Mouse (Mus musculus): ENCODE measurements around the gene Neurl1a.

The Neurl1a gene

DNA sequence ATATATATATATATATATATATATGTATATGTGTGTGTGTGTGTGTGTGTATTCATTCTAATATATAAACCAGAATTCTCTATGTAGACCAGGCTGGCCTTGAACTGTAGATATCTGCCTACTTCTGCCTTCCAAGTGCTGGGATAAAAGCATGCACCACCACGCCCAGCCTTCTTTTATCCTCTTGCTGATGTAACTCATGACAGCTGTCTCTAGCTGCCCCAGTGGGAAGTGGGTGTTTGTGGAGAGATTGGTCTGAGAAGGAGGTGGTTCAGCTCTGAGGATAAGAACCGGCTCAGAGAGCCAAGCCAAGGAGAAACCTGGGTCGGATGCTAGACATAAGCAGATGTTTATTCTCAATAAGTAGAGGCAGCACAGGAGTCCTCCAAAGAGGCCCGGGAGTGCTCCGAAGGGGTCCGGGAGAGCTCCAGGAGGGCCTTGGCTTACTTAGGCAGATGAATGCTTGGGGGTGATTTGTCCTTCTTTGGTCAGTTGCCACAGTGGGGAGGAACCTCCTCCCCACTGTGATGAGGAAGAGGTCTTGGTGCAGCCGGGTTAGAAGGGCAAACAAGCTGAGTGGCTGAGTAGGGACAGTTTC, 10.9 kb upstream of the Neurl1a start:
- no peak for DNase-seq (ENCODE audit: low read depth, low spot score)

DNA sequence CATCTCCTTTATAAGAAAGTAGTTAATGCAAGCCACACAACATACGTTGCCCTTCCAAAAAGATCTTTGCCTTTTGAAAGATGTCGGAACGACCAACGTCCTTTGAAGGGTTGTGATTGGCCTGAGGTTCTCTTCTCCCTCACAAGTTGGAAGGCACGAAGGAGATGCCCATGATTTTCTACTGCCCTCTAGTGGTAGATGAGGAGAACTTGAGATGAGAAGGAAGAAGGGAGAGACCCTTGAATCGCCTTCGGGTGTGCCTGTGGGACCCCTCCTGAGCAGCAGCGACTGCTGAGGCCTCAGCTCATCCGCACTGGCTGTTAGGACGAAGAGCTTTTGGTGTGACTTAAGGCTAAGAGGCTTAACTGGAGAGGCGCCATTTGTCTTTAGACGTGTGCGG, 10.4 kb upstream of the Neurl1a start:
- peak; percentile 83 for DNase-seq (ENCODE audit: low read depth, low spot score)

DNA sequence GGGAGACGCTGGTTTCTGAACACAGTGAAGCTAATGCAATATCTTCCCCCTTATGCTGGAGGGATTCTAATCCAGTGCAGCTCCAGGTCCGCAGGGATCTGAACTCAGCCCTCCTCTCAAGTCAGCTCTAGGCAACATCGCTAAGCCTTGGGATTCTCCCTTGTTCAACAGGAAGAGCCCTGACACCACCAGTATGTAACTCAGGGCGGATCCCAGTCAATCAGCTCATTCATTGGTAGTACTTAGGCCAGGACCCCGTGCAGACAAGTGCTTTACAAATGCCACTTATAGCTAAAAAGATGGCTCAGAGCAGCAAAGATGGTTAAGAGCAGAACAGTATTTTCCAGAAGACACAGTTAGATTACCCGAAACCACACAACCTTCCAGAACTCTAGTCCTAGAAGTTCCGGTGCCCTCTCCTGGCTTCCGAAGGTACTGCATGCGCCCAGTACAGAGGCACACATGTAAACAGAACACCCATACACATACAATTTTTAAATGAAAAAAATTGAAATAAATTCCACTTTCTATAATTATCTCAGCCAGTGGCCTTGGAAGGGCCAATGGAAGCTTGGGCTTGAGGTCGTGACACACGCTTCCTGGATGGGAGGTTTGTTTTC, 9.7 kb upstream of the Neurl1a start:
- DNase-seq (ENCODE audit: low read depth, low spot score) = peak; percentile 89

DNA sequence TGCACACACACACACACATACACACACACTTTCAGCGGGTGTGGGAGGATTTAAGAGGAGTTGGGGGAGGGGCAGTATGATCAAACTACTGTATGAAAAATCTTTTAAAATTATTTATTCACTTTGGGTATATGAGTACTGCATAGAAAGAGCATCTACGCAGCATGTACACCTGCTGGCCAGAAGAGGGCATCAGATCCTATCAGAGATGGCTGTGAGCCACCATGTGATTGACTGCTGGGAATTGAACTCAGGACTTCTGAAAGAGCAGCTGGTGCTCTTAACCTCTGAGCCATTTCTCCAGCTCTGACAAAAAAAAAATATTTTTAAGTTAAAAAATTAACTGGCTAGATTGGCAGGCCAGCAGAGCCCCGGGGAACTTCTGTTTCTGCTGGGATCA, 4.1 kb upstream of the Neurl1a start:
- DNase-seq (ENCODE audit: low read depth, low spot score) = peak; percentile 55

DNA sequence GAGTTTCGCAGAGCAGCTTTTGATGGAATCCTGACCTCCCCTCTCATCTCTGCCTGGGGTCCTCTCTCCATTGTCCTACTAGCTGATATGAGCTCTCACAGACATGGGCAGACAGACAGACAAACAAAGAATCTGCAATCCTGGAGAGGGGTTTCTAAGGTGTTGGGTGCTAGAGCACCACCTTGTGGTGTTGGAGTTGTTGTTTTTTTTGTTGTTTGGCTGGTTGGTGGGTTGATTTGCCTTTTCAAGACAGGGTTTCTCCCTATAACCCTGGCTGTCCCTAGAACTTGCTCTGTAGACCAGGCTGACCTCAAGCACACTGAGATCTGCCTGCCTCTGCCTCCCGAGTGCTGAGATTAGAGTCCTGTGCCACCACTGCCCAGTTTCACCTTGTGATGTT, 3.1 kb upstream of the Neurl1a start:
- DNase-seq (ENCODE audit: low read depth, low spot score) = peak; percentile 61

DNA sequence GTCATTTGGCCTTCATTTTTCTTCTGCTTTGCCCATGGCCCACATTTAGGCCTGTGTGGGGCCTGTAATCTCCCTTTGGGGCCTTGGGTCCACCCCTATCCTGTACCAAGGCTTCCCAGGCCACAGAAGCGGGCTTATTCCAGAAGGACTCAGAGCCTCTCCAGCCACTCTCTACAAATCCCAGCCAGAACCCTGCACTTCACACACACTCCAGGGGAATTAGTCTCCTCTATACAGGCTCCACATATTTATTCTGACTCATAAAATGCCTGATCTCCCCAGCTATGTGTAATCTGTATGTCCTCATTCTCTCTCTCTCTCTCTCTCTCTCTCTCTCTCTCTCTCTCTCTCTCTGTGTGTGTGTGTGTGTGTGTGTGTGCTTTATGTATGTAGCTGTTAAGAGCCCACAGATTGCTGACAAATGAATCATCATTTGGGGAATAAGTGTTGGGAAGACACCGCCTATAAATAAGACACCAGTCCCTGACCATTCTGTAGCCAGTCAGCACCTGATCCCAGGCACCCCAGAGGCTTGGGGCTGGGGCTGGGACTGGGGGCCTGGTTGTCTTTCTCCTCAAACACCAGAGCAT, 1.6 kb upstream of the Neurl1a start:
- no peak for DNase-seq (ENCODE audit: low read depth, low spot score)

DNA sequence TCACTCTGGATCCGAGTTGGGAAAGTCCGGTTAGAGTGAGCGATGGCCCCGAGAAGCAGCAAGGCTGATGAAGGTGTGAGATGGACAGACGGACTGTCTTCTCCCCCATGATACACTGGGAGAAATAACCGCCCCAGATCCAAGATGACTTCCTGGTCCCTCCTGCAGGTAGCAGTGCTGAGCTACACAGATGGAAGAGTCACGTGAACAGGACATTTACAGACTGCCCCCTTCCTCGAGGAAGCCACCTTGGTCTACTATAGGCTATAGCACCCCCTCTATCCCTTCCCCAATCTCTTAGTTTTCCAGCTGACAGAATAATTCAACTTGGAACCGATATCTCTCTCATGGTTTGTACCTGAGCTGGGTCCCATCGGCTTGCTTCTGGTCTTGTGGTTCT, 619 bp upstream of the Neurl1a start:
- no peak for DNase-seq (ENCODE audit: low read depth, low spot score)

DNA sequence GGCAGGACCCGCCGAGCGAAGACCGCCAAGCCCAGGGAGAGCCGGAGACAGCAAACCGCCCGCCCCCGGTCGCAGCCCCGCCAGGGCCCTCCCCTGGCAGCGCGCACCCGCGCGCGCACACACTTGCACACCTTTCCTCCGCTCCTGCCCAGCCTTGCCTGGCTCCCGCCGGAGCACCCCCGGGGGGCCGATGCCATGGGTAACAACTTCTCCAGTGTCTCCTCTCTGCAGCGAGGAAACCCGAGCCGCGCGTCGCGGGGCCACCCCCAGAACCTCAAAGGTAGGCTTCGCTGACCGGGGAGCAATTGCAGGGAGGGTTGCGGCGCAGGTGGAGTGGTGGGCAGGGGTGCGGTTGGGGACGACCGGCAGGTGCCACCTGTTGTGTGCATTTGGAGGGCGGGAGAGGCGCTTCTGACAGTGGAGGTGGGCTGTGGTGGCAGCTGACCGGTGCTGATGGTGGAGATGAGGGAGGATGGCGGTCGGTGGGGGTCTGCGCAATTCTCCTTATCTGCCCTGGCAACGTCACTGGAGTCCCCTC, 721 bp downstream of the Neurl1a start:
- no peak for DNase-seq (ENCODE audit: low read depth, low spot score)

DNA sequence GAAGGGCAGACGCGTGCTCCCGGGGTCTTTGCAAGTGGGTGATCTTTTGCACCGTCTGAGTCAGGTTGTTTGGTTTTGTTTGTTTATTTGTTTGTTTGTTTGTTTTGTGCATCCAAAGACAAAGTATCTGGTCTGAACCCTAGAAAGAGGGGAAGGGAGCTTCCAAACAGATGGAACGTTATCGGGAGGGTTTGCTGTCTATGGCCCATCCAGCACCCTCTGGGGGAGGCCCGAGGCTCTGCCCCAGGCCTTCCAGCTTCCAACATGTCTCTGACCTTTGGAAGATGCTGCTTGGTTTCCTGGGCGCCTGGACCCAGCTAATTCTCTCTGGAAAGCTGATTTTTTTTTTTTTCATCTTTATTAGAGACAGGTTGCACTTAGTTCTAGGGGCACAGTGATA, 1.4 kb downstream of the Neurl1a start:
- DNase-seq (ENCODE audit: low read depth, low spot score) = no peak

DNA sequence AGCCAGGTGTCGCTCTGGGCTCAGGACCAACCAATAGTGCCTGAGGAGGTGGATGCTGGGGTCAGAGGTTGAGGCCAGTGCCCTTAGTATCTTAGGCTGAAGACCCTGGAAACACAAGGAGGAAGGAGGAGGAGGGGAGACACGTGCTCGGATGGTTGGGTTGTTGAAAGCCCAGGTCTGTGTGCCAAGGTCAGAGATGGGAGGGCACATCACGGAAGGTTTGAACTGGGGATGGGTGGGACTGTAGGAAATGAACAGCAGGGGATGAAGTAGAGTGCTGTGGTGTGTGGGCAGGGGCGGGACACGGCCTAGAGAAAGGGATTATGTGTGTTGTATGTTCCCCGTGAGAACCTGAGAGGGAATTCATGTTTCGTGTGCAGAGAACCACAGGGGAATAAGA, 5.6 kb downstream of the Neurl1a start:
- DNase-seq (ENCODE audit: low read depth, low spot score) = no peak

DNA sequence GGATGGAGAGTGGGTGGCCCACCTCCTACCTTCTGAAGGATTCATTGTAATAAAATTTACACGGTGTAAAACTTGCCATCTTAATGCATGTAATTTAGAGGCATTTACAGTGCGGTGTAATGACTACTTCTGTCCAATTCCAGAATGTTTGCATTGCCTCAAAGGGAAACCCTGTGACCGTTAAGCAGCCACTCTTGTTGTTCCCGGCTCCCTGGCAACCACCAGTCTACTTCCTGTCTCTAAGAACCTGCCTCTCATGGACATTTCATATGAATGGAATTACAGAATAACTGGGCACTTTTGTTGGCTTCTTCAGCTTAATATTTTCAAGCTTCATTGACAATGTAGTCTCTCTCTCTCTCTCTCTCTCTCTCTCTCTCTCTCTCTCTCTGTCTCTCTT, 6.1 kb downstream of the Neurl1a start:
- DNase-seq (ENCODE audit: low read depth, low spot score) = no peak

DNA sequence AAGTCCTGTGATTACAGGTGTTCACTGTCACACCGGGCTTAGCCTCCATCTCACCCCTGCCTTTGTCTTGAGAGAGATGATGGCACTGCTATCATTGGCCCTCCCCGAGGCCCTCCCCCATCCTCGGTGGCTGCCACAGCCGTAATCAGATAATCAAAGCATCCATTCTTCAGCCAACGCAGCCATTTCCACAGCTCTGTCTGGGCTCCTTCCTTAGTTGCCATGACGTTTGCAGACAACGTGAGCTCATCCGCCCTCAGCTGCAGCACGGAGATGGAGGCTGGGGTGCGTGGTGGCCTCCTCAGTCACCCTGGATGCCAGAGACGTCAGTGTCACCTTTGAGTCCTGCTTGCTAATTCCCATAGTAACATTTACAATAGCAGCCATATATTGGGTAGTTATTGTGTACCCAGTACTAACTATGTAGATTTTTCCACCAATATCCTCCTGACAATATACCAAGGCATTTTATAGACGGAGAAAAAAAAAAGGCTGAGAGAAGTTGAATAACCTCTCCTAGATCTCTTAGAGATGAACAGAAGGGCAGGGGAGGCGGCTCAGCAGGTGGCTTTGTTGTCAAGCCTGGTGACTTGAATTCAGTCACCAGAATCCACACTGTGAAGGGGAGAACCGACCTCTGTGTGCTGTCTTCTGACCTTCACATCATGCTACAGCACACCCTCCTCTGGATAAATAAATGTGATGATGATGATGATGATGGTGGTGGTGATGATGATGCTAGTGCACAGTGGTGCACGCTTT, 8.1 kb downstream of the Neurl1a start:
- no peak for DNase-seq (ENCODE audit: low read depth, low spot score)

DNA sequence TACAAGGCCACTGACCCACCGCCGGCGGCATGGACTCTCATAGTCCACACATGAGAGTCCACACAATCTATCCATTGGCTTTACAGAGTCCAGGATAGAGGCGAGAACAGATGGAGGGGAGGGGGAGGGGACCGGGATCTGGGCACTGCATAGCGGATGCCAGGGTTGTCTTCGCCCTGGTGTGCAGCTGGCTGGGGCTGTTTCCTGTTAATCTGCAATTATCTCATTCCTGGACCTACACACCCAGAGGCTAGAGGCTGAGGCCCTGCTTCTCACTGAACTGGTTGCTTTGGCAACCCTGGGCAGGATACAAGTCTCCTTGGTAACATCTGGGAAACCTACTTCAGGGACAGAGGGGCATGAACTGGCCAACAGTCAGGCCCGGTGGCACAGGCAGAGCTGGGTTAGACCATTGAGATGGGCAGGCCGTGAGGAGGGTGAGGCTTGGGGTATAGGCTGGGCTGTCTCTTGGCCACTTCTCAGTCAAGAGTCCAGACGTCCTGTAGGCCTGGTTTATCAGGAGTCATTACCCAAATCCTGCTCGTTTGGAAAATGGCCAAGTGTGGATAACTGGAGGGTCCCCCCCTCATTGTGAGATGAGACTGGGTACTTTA, 10.0 kb downstream of the Neurl1a start:
- no peak for DNase-seq (ENCODE audit: low read depth, low spot score)

DNA sequence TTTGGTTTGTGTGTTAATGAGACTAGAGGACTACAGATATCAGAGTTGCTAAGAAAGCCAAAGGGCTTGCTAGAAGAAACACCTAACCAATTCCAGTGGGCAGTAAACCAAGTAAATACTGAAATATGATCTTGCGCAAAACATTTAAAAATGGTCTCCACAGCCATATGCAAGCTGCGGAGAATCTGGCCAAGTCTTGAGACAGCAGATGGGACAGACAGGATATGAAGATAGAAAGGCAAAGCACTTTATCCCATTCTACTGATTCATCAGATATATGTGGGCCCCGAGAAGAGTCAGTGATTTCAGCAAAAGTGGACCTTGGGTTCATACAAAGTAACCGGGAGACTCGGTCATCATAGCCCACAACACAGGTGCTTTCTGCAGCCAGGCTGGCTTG, 13.5 kb downstream of the Neurl1a start:
- DNase-seq (ENCODE audit: low read depth, low spot score) = no peak

DNA sequence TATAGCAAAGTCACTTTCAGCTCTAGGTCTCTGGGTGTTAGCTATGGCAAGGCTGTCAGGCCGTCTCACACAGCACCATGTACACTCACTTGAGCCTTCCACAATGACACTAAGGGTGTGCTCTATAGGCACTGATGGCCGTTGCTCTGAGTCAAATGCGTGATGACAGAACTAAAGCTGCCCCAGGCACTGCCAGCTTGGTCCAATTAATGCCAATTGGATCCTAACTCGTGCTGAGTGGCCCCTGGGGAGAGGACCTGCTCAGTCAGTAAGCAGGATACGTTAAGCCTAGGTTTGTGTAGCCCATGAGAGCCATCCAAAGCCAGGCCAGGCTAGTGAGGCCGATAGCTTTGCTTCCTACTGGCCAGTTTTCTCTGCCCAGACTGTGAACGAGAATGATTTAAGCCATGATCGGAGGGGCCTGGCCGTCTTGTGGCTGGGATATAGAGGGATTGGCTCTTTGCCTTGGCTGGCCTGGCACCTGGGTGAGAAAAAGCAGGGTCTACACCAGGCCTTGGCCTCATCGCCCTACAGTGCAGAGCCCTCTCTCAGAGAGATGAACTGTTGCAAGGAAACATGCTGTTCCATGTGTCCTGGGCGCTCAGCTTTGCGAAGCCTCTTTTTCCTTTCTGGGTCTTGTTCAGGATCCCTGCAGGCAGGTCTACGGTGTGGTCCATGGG, 20.2 kb downstream of the Neurl1a start:
- no peak for DNase-seq (ENCODE audit: low read depth, low spot score)

DNA sequence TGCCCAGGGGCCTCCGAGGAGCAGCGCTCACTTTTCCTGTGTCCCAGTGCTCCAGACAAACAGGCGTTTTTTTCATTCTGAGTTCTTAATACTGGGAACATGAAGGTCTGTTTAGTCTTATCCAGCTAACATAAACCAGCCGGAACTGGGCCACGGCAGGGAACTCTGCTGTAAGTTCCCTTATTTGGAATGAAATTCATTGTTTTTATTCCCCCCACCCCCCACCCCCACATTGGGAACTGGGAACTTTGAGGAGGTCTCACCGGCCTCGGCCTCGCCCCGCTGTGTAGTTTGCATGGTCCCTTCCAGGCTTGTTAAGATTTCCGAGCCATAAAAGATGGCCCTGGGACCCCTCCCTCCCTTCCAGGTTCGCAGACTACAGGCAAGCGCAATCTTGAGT, 23.4 kb downstream of the Neurl1a start:
- DNase-seq (ENCODE audit: low read depth, low spot score) = no peak

DNA sequence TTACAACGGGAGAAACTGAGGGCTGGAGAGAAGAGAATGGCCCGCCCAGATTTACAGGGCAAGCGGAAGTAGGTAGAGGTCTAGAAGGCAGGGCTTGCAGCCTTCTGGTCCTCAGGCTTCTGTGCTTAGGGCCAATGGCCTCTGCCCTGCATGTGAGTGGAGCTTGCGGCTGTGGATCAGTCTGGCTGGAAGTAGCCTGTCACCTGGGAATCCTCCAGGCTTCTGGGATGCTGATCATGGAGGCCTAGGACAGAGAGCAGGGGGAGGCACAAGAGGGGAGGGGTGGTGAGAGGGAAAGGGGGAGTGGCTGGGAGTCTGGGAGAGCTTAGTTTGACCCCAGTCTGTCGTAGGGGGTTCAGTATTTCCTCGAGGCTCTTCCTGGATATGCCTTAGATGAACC, 23.8 kb downstream of the Neurl1a start:
- no peak for DNase-seq (ENCODE audit: low read depth, low spot score)

DNA sequence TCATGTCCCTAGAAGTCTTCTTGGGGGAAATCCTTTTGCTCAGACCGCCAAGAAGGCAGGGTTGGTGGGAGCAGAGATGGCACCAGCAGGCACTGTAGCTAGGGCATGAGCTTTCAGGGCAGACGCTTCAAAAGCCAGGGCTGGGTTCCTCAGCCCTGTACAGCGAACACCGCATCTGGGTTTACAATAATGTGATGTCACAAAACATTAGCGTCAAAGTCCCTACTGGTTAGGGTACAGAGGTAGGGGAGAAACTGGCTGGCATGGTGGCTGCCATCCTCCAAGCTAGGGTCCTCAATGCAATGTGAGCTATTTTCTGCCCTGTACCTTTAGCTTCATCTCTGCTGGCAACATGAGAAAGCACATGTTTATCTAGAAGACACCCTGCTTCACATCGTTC, 24.4 kb downstream of the Neurl1a start:
- DNase-seq (ENCODE audit: low read depth, low spot score) = no peak

DNA sequence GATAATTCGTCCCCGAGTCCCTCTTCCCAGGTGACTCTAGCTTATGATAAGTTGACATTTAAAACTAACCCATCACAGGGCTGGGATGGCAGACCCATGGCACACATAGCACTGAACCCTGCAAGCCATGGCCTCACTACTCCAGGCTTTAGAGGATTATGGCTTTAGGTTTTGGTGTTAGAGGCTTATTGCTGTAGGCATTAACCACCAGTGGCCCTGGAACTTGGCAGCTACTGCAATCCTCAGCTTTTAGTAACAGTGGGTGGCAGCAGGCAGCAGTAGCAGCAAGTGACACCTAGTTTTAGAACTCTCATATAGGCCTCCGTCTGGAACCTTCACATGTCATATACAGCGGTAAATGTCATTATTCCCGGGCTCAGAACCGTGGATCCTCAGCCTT, 26.0 kb downstream of the Neurl1a start:
- no peak for DNase-seq (ENCODE audit: low read depth, low spot score)

DNA sequence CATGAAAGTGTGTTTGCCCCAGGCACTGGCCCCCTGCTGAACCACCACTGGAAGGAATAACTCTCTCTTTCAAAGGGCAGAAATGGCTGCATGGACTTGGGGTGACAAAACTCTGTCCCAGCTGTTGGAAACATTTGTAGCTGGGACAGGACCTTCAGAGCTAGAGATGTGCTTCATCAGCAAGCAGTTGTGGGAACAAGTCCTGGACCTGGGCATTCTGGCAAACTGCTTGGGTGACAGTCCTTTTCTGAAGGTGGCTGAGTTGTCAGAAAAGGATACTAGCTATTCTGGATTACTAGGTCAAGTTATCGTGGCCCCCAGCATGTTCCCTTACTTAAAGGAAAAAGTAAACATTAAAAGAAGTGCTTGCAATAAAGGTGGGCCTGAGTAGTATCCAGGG, 27.5 kb downstream of the Neurl1a start:
- DNase-seq (ENCODE audit: low read depth, low spot score) = no peak

DNA sequence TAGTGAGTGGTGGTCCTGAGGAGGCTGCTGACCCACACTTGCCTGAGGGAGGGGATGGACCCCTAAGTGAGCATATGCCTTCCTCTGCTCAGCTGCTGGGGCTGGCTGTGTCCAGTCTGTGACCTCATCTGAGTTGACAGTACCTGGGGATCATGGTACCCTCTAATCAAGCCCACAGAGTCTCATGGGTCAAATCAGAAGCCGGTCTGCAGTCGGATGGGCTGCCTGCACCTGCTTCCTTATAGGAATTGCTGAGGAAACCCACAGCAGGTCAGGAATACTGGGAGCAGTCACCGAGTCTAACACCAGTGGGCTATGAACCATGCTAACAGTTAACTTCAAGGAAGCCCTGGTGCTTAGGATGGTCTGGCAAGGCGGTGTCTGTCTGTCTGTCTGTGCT, 31.8 kb downstream of the Neurl1a start:
- DNase-seq (ENCODE audit: low read depth, low spot score) = no peak
